Mouse (Mus musculus): ENCODE results near the gene Arhgap25.

The Arhgap25 gene

GRCm38 (mm10) chr6:87496143-87496542 lies 36.9 kb downstream of the Arhgap25 start:
- TF ChIP-seq GATA4 (IDR thresholded peaks at IDR 0.05; ENCODE audit: insufficient replicate concordance, low read length): peak; percentile 39; the same call in 1 of the 2 replicates

GRCm38 (mm10) chr6:87494339-87494738 lies 38.7 kb downstream of the Arhgap25 start:
- TF ChIP-seq GATA4 (IDR thresholded peaks at IDR 0.05; ENCODE audit: insufficient replicate concordance, low read length): no peak

GRCm38 (mm10) chr6:87487657-87488426 lies 45.2 kb downstream of the Arhgap25 start:
- no peak for TF ChIP-seq GATA4 (IDR thresholded peaks at IDR 0.05; ENCODE audit: insufficient replicate concordance, low read length)

- no peak for TF ChIP-seq GATA4 (IDR thresholded peaks at IDR 0.05; ENCODE audit: insufficient replicate concordance, low read length)
Observed at GRCm38 (mm10) chr6:87484806-87485205, 48.3 kb downstream of the Arhgap25 start.

- TF ChIP-seq GATA4 (IDR thresholded peaks at IDR 0.05; ENCODE audit: insufficient replicate concordance, low read length): no peak
Observed at GRCm38 (mm10) chr6:87483900-87484289, 49.2 kb downstream of the Arhgap25 start.

- no peak for TF ChIP-seq GATA4 (IDR thresholded peaks at IDR 0.05; ENCODE audit: insufficient replicate concordance, low read length)
Observed at GRCm38 (mm10) chr6:87483224-87483899, 49.7 kb downstream of the Arhgap25 start.

- no peak for TF ChIP-seq GATA4 (IDR thresholded peaks at IDR 0.05; ENCODE audit: insufficient replicate concordance, low read length)
Observed at GRCm38 (mm10) chr6:87479291-87479999, 53.6 kb downstream of the Arhgap25 start.

GRCm38 (mm10) chr6:87478847-87479246 lies 54.2 kb downstream of the Arhgap25 start:
- no peak for TF ChIP-seq GATA4 (IDR thresholded peaks at IDR 0.05; ENCODE audit: insufficient replicate concordance, low read length)

GRCm38 (mm10) chr6:87475223-87475622 lies 57.8 kb downstream of the Arhgap25 start:
- TF ChIP-seq GATA4 (IDR thresholded peaks at IDR 0.05; ENCODE audit: insufficient replicate concordance, low read length): no peak

GRCm38 (mm10) chr6:87468372-87468771 lies 64.7 kb downstream of the Arhgap25 start:
- no peak for TF ChIP-seq GATA4 (IDR thresholded peaks at IDR 0.05; ENCODE audit: insufficient replicate concordance, low read length)

GRCm38 (mm10) chr6:87467373-87467772 lies 65.7 kb downstream of the Arhgap25 start:
- no peak for TF ChIP-seq GATA4 (IDR thresholded peaks at IDR 0.05; ENCODE audit: insufficient replicate concordance, low read length)

- no peak for TF ChIP-seq GATA4 (IDR thresholded peaks at IDR 0.05; ENCODE audit: insufficient replicate concordance, low read length)
Observed at GRCm38 (mm10) chr6:87466221-87466620, 66.8 kb downstream of the Arhgap25 start.

GRCm38 (mm10) chr6:87455507-87455906 lies 77.6 kb downstream of the Arhgap25 start:
- peak; percentile 77; the same call in 1 of the 2 replicates for TF ChIP-seq GATA4 (IDR thresholded peaks at IDR 0.05; ENCODE audit: insufficient replicate concordance, low read length)

GRCm38 (mm10) chr6:87451771-87452170 lies 81.3 kb downstream of the Arhgap25 start:
- no peak for TF ChIP-seq GATA4 (IDR thresholded peaks at IDR 0.05; ENCODE audit: insufficient replicate concordance, low read length)

GRCm38 (mm10) chr6:87451016-87451415 lies 82.0 kb downstream of the Arhgap25 start:
- TF ChIP-seq GATA4 (IDR thresholded peaks at IDR 0.05; ENCODE audit: insufficient replicate concordance, low read length): no peak

GRCm38 (mm10) chr6:87449534-87449933 lies 83.5 kb downstream of the Arhgap25 start:
- TF ChIP-seq GATA4 (IDR thresholded peaks at IDR 0.05; ENCODE audit: insufficient replicate concordance, low read length): no peak
